Mouse (Mus musculus) G1E (cell line): ENCODE measurements at regions not wholly inside any gene's neighbourhood (a gene's known extent, or its start where the extent isn't known, plus 50 kb on each side); places are given as distances from the start of the nearest gene placed in this dataset.

Experiments used
- CTCF ChIP-seq: IDR thresholded peaks from 2 replicates; pipeline ENCODE4 v1.5.1; 2012; ENCODE audit warnings: low read depth, low read length, inconsistent platforms, mixed read lengths
- GATA1 ChIP-seq: IDR thresholded peaks from 2 replicates; pipeline ENCODE4 v1.6.1; 2012; ENCODE audit warnings: borderline replicate concordance, low read length, inconsistent platforms, mixed read lengths

DNA sequence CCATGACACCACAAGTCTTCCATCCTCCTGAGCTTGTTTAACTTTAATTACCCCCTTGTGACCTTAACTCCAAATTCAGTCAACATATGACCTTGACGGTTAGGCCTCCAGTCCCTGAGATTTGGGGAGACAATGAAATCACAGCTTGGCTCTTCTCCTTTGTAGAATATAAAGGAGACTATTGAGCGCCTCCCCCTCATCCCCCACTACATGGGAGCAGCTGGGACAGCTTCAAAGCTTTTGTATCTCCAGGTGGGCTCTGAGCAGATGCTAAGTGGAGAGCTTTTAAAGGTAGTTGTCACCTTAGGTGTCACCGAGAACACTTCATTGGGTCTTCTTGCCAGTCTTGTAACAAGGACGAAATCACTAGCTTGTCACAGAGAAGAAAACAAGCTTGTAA, 82.7 kb upstream of the Bod1 start:
- TF ChIP-seq CTCF = no peak
- no peak for TF ChIP-seq GATA1
